10 mouse cellular contexts compared by ENCODE assay signal in the genomic region with DNA sequence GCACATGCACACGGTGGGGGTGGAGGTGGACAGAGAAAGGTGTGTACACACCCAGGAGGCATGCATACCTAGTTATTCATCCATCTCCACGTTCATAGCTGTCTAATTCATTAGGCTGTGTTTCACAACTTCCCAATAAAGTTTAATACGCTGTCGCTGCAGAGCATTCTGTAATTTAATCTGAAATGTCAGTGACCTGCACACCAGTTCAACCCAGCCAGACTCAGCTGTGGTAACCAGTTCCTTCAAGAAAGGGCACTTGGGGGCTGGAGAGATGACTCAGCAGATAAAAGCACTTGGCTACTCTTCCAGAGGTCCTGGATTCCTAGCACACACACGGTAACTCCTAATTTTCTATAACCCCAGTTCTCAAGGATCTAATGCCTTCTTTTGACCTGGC.
"Had no signal": no experiment of that assay in that cellular context is flagged by ENCODE, and none has a peak within 500 bp of the region (broad histone marks: within the 10 kb centered on the region; RNA-seq: fewer than 3 reads in every experiment).

No protein-coding gene starts in this region.

- H3K4me3 ChIP-seq: left cerebral cortex, adult 2 months; limb, embryonic 10.5 days; liver, embryonic 15.5 days; megakaryocyte, embryonic 14.5 days; midbrain, embryonic 12.5 days had no signal

- H3K9me3 ChIP-seq: limb, embryonic 10.5 days; liver, embryonic 15.5 days; midbrain, embryonic 12.5 days had no signal

- H3K36me3 ChIP-seq: liver, embryonic 15.5 days; midbrain, embryonic 12.5 days had no signal

- H3K27me3 ChIP-seq: liver, embryonic 15.5 days; megakaryocyte, embryonic 14.5 days; midbrain, embryonic 12.5 days had no signal

- H3K9ac ChIP-seq: liver, embryonic 15.5 days; midbrain, embryonic 12.5 days had no signal

- DNase-seq: lung, adult 2 months; right cerebral cortex, adult 18-20 months; right cerebral cortex, postnatal 25 days; thymus, postnatal 4 days had no signal

- H3K27ac ChIP-seq: left cerebral cortex, adult 2 months; limb, embryonic 10.5 days; liver, embryonic 15.5 days; macrophage; midbrain, embryonic 12.5 days had no signal

- H3K4me1 ChIP-seq: limb, embryonic 10.5 days; liver, embryonic 15.5 days; megakaryocyte, embryonic 14.5 days; midbrain, embryonic 12.5 days had no signal
